Mouse (Mus musculus): ENCODE measurements around the gene Gm15557.

The Gm15557 gene

GRCm38 (mm10) chr2:155952006-155952405 lies 11.5 kb downstream of the Gm15557 start:
- DNase-seq (ENCODE audit: low read depth, low spot score): peak; percentile 63

GRCm38 (mm10) chr2:155956134-155957059 lies 15.9 kb downstream of the Gm15557 start, which contains the start of gene Cep250:
Cep250 (plus strand) TSS chr2:155956458.
- peak; percentile 92 for DNase-seq (ENCODE audit: low read depth, low spot score)

- DNase-seq (ENCODE audit: low read depth, low spot score): no peak
Measured at GRCm38 (mm10) chr2:155959981-155960380, 19.5 kb downstream of the Gm15557 start.

- DNase-seq (ENCODE audit: low read depth, low spot score): no peak
Measured at GRCm38 (mm10) chr2:155961862-155962261, 21.3 kb downstream of the Gm15557 start.

- no peak for DNase-seq (ENCODE audit: low read depth, low spot score)
Measured at GRCm38 (mm10) chr2:155962991-155963390, 22.5 kb downstream of the Gm15557 start.

- no peak for DNase-seq (ENCODE audit: low read depth, low spot score)
Measured at GRCm38 (mm10) chr2:155973348-155973747, 32.8 kb downstream of the Gm15557 start.

- no peak for DNase-seq (ENCODE audit: low read depth, low spot score)
Measured at GRCm38 (mm10) chr2:155974087-155974731, 33.7 kb downstream of the Gm15557 start.

GRCm38 (mm10) chr2:155979328-155979991 lies 38.9 kb downstream of the Gm15557 start:
- no peak for DNase-seq (ENCODE audit: low read depth, low spot score)

- no peak for DNase-seq (ENCODE audit: low read depth, low spot score)
Measured at GRCm38 (mm10) chr2:155985776-155986175, 45.2 kb downstream of the Gm15557 start.

- no peak for DNase-seq (ENCODE audit: low read depth, low spot score)
Measured at GRCm38 (mm10) chr2:155987131-155987530, 46.6 kb downstream of the Gm15557 start.

- DNase-seq (ENCODE audit: low read depth, low spot score): no peak
Measured at GRCm38 (mm10) chr2:155989085-155989484, 48.6 kb downstream of the Gm15557 start.

GRCm38 (mm10) chr2:155991151-155991550 lies 50.6 kb downstream of the Gm15557 start:
- no peak for DNase-seq (ENCODE audit: low read depth, low spot score)

- no peak for DNase-seq (ENCODE audit: low read depth, low spot score)
Measured at GRCm38 (mm10) chr2:155991863-155992321, 51.4 kb downstream of the Gm15557 start.
